ENCODE assay signal across 8 mouse cellular contexts in the genomic region with DNA sequence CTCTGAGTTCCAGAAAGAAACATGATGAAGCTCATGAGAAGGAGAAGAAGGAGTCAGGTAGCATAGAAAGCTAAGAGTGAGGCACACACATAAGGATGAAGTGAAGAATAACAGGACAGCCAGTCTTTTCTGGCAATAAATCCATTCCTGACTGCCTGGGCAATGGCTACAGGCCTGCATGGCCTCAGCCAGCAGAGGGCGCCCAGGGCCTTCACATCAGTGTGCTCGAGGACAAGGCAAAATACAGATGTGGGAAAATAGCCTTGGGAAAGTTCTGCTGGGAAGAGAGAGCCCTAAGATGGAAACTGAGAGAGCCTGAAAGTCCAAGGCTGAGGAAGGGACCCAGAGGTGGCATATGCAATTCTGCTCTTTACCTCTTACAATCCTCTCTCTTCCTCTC. TPM values are rescaled to one million over a fixed set of nuclear protein-coding genes. Genes with fewer than 3 reads are reported as not detected.
DNase-seq lines count a peak whose midpoint lies in the region; ATAC-seq lines count a peak whose summit lies in the region.

No protein-coding gene starts in this region.

- H3K9ac ChIP-seq in embryonic facial prominence, embryonic 13.5 days: no peak overlapping the region
- no peak overlapping the region for H3K9ac ChIP-seq in kidney, embryonic 16.5 days (replicated peaks; ENCODE audit: low read length)
- no peak overlapping the region for H3K9ac ChIP-seq in limb, embryonic 13.5 days
- H3K9ac ChIP-seq in neural tube, embryonic 12.5 days: no peak overlapping the region

- no peak overlapping the region for H3K27ac ChIP-seq in embryonic facial prominence, embryonic 13.5 days
- no peak overlapping the region for H3K27ac ChIP-seq in heart, embryonic 10.5 days
- H3K27ac ChIP-seq in kidney, embryonic 16.5 days (ENCODE audit: low read length): no peak overlapping the region
- no peak overlapping the region for H3K27ac ChIP-seq in limb, embryonic 13.5 days
- no peak overlapping the region for H3K27ac ChIP-seq in neural tube, embryonic 12.5 days

- no peaks in the 10 kb centered on the region for H3K9me3 ChIP-seq in embryonic facial prominence, embryonic 13.5 days
- H3K9me3 ChIP-seq in heart, embryonic 10.5 days: no peaks in the 10 kb centered on the region
- H3K9me3 ChIP-seq in kidney, embryonic 16.5 days (ENCODE audit: low read length): no peaks in the 10 kb centered on the region
- H3K9me3 ChIP-seq in limb, embryonic 13.5 days: no peaks in the 10 kb centered on the region
- no peaks in the 10 kb centered on the region for H3K9me3 ChIP-seq in neural tube, embryonic 12.5 days

- no peaks in the 10 kb centered on the region for H3K27me3 ChIP-seq in embryonic facial prominence, embryonic 13.5 days
- no peaks in the 10 kb centered on the region for H3K27me3 ChIP-seq in heart, embryonic 10.5 days (ENCODE audit: insufficient read depth, poor library complexity, severe bottlenecking)
- H3K27me3 ChIP-seq in kidney, embryonic 16.5 days (ENCODE audit: insufficient read depth, low read length): no peaks in the 10 kb centered on the region
- peaks cover 9% of the 10 kb centered on the region; the same call in 1 of the 2 replicates for H3K27me3 ChIP-seq in limb, embryonic 13.5 days
- H3K27me3 ChIP-seq in neural tube, embryonic 12.5 days (replicated peaks): no peaks in the 10 kb centered on the region

- no peaks in the 10 kb centered on the region for H3K36me3 ChIP-seq in embryonic facial prominence, embryonic 13.5 days
- no peaks in the 10 kb centered on the region for H3K36me3 ChIP-seq in heart, embryonic 10.5 days
- no peaks in the 10 kb centered on the region for H3K36me3 ChIP-seq in kidney, embryonic 16.5 days (ENCODE audit: insufficient read depth, low read length)
- no peaks in the 10 kb centered on the region for H3K36me3 ChIP-seq in limb, embryonic 13.5 days
- H3K36me3 ChIP-seq in neural tube, embryonic 12.5 days: no peaks in the 10 kb centered on the region

- no peak overlapping the region for H3K4me2 ChIP-seq in embryonic facial prominence, embryonic 13.5 days
- H3K4me2 ChIP-seq in kidney, embryonic 16.5 days (replicated peaks; ENCODE audit: low read depth, low read length): no peak overlapping the region
- H3K4me2 ChIP-seq in limb, embryonic 13.5 days (replicated peaks): no peak overlapping the region
- no peak overlapping the region for H3K4me2 ChIP-seq in neural tube, embryonic 12.5 days (replicated peaks)

- ATAC-seq in embryonic facial prominence, embryonic 13.5 days (ENCODE audit: insufficient number of reproducible peaks, insufficient read depth, low FRiP score, low TSS enrichment, low read depth): peak; percentile 64; the same call in 1 of the 2 replicates
- ATAC-seq in kidney, embryonic 16.5 days (ENCODE audit: low FRiP score, low TSS enrichment): peak; percentile 84
- ATAC-seq in limb, embryonic 13.5 days (ENCODE audit: low FRiP score, low read depth): peak; percentile 86
- ATAC-seq in neural tube, embryonic 12.5 days (ENCODE audit: low FRiP score, low read depth): peak; percentile 93

- no peak overlapping the region for H3K4me3 ChIP-seq in embryonic facial prominence, embryonic 13.5 days
- H3K4me3 ChIP-seq in heart, embryonic 10.5 days: no peak overlapping the region
- H3K4me3 ChIP-seq in kidney, embryonic 16.5 days (ENCODE audit: low read length): no peak overlapping the region
- H3K4me3 ChIP-seq in limb, embryonic 13.5 days: no peak overlapping the region
- H3K4me3 ChIP-seq in neural tube, embryonic 12.5 days: no peak overlapping the region

- peak; percentile 76 for DNase-seq in 3T3-L1 (ENCODE audit: low read depth, low spot score)
- peak; percentile 55 to 72 for DNase-seq in adrenal gland, postnatal 4 days (ENCODE audit: low spot score in 2 of 2)
- peak; percentile 78 for DNase-seq in heart, embryonic 10.5 days (ENCODE audit: low spot score)
- peak; percentile 14 for DNase-seq in thymus, postnatal 0 days (ENCODE audit: low spot score)

- 0% methylated on average over 2 of the region's 2 CpGs for WGBS in embryonic facial prominence, embryonic 13.5 days
- WGBS in heart, embryonic 10.5 days: 2% methylated on average over 2 of the region's 2 CpGs
- WGBS in kidney, embryonic 16.5 days: 0% methylated on average over 2 of the region's 2 CpGs
- WGBS in limb, embryonic 13.5 days: 0% methylated on average over 2 of the region's 2 CpGs
- WGBS in neural tube, embryonic 12.5 days: 5% methylated on average over 2 of the region's 2 CpGs

- H3K4me1 ChIP-seq in embryonic facial prominence, embryonic 13.5 days: no peaks in the 10 kb centered on the region
- 0 out of 2 replicates have a peak, but pooled peaks cover 4% of the 10 kb centered on the region for H3K4me1 ChIP-seq in heart, embryonic 10.5 days
- H3K4me1 ChIP-seq in kidney, embryonic 16.5 days (ENCODE audit: insufficient read depth, low read length): no peaks in the 10 kb centered on the region
- H3K4me1 ChIP-seq in limb, embryonic 13.5 days: peaks cover 6% of the 10 kb centered on the region
- H3K4me1 ChIP-seq in neural tube, embryonic 12.5 days: no peaks in the 10 kb centered on the region

RNA-seq across cellular contexts. Expression of gene Trim32, which starts 49.9 kb away (rescaled TPM):
- total RNA-seq in adrenal gland, postnatal 4 days (2021): 10 to 100 TPM; 28.6 to 35.3 TPM
- polyA plus RNA-seq in embryonic facial prominence, embryonic 13.5 days (2015; fragmentation: Nextera tagmentation; extraction: Ambion mirVana): 63.0 and 64.3 TPM in 2 replicates
- polyA plus RNA-seq in heart, embryonic 10.5 days (2016; fragmentation: Nextera tagmentation; extraction: Ambion mirVana): 41.8 and 46.3 TPM in 2 replicates
- 60.5 and 62.9 TPM in 2 replicates for polyA plus RNA-seq in kidney, embryonic 16.5 days (2015; fragmentation: Nextera tagmentation; extraction: Ambion mirVana)
- 58.7 and 64.4 TPM in 2 replicates for polyA plus RNA-seq in limb, embryonic 13.5 days (2015; fragmentation: Nextera tagmentation; extraction: Ambion mirVana)
- 83.3 and 85.9 TPM in 2 replicates for polyA plus RNA-seq in neural tube, embryonic 12.5 days (2016; fragmentation: Nextera tagmentation; extraction: Ambion mirVana)
- polyA plus RNA-seq in thymus, postnatal 0 days (2015; fragmentation: Nextera tagmentation; extraction: Ambion mirVana): 14.8 and 18.4 TPM in 2 replicates

Comparison
In these comparisons a context has a peak if more than half of its experiments do, and no peak if none do; other contexts are left out.
1. DNase-seq: peak in every context shown above with its lines; median percentile 78 in heart, embryonic 10.5 days; 76 in 3T3-L1; 64 in adrenal gland, postnatal 4 days; 14 in thymus, postnatal 0 days.